Mouse (Mus musculus) brain, embryonic 14.5 days (tissue): ENCODE results near the gene Rsg1.

ENCODE experiments used
- CTCF ChIP-seq: fragments of 200-500 bp; IDR thresholded peaks from 2 replicates; pipeline ENCODE4 v1.5.1; 2012; ENCODE audit warnings: inconsistent platforms, mild to moderate bottlenecking, moderate library complexity, borderline replicate concordance; ENCODE audit not compliant: insufficient read depth, insufficient read length; ENCODE audit errors: extremely low read depth
- POLR2A ChIP-seq: fragments of 200-500 bp; IDR thresholded peaks from 2 replicates; pipeline ENCODE4 v1.6.1; 2012; ENCODE audit warnings: mild to moderate bottlenecking, inconsistent platforms, borderline replicate concordance; ENCODE audit not compliant: poor library complexity, insufficient read depth, insufficient read length, severe bottlenecking; ENCODE audit errors: extremely low read depth

GRCm38 (mm10) chr4:141175783-141176182 is 38.0 kb upstream of the Rsg1 start:
- TF ChIP-seq POLR2A = no peak
- no peak for TF ChIP-seq CTCF
